Mouse (Mus musculus) layer of hippocampus, adult 2 months (tissue): ENCODE results near the gene Rabgap1. TPM values are rescaled to one million over a fixed set of nuclear protein-coding genes. Genes with fewer than 3 reads are reported as not detected.
A peak's percentile ranks its signal among the peaks of the same experiment; 100 is the strongest.

Experiments
- DNase-seq, 2 experiments: peaks; one replicate each; pipeline ENCODE4 v3.0.0; 2022; ENCODE audit warnings: low spot score in 2 of 2
- H3K27ac ChIP-seq: fragments of 200-600 bp; 2 replicates; pipeline ENCODE4 v1.8.1; 2022
- H3K4me3 ChIP-seq: fragments of 200-600 bp; 2 replicates; pipeline ENCODE4 v1.8.1; 2022; ENCODE audit warnings: mild to moderate bottlenecking
- CTCF ChIP-seq: fragments of 200-600 bp; conservative IDR thresholded peaks from 2 replicates; pipeline ENCODE4 v1.8.1; 2022; ENCODE audit warnings: antibody characterized with exemption, mild to moderate bottlenecking, moderate library complexity
- total RNA-seq, 2 experiments: library from RNA; stranded (reverse); gene quantifications; 2 replicates each; pipeline ENCODE4 v1.2.3; 2021

The Rabgap1 gene
- total RNA-seq, 2 experiments from 2014 or later: 92.7 to 99.2 TPM

DNA sequence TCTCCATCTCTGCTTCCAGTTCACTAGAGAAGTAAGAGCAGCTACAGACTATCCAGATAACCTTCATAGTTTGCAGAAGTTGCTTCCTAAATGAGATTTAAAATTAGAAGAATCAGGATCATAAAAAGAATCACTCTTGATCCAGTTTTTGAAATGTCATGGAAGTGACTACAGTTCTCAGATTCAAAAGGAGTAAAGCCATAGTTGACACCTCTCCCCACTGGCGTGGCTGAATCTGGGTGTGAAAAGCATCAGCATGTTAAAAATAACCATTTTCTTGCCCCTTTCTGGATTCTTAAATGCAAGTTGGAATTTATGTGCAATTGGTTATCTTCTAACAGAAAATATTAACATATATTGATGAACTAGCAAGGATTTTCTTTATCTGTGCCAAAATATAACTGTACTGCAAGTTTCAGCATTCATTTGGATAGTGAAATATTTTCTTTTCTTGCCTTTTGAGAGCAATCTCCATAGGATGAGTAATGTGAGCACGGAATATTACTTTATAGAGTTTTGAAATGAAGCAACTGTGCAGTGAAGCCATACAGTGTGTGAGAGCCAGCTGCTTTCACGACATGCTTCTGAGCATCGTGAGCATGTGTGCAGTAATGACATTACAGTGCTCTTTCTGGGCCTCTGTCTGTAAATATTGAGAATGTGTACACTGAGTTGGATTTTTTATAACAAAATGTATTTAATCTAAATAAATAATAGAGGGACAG, 75.6 kb downstream of the Rabgap1 start:
- H3K4me3 ChIP-seq: no peak overlapping the region

GRCm38 (mm10) chr2:37519286-37519640, 76.2 kb downstream of the Rabgap1 start:
- no peak for TF ChIP-seq CTCF
- H3K27ac ChIP-seq: no peak overlapping the region
- H3K4me3 ChIP-seq: no peak overlapping the region
- no peak for DNase-seq

More for the DNA sequence above, 75.6 kb downstream of the Rabgap1 start:
- no peak for TF ChIP-seq CTCF
- no peak overlapping the region for H3K27ac ChIP-seq
- DNase-seq: no peak

DNA sequence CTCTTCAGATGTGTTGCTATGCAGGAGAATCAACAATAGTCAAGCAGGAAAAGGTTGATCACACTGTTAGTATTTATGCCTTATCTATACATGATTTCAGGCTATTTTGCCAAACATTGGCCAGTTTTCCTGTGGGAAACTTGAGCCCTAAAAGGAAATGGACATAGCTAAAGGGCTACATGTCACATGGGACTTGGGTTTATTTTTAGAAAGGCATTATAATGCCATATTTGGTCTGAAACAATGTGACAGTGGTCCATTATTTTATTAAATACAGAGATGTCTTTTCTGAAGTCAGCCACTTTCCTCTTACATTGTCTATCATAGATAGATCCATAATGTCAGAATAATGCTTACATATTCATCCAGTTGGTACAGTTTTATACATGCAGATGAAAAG, 84.5 kb downstream of the Rabgap1 start:
- H3K27ac ChIP-seq: no peak overlapping the region
- TF ChIP-seq CTCF: no peak
- DNase-seq: no peak
- no peak overlapping the region for H3K4me3 ChIP-seq

GRCm38 (mm10) chr2:37529397-37529796, 86.3 kb downstream of the Rabgap1 start:
- no peak for DNase-seq
- TF ChIP-seq CTCF: no peak
- H3K4me3 ChIP-seq: no peak overlapping the region
- peak overlapping the region; percentile 46; the same call in 1 of the 2 replicates for H3K27ac ChIP-seq

- no peak for DNase-seq
- Histone ChIP-seq H3K4me3 (no peak overlapping the region), H3K27ac (peak overlapping the region; percentile 46; the same call in 1 of the 2 replicates)
- TF ChIP-seq CTCF: no peak
Measured at GRCm38 (mm10) chr2:37530766-37531165, 87.7 kb downstream of the Rabgap1 start.

GRCm38 (mm10) chr2:37531639-37532038, 88.6 kb downstream of the Rabgap1 start:
- no peak overlapping the region for H3K27ac ChIP-seq
- TF ChIP-seq CTCF: no peak
- no peak overlapping the region for H3K4me3 ChIP-seq
- DNase-seq: no peak

- no peak for DNase-seq
- H3K4me3 ChIP-seq: no peak overlapping the region
- no peak overlapping the region for H3K27ac ChIP-seq
- TF ChIP-seq CTCF: no peak
Measured at GRCm38 (mm10) chr2:37549346-37550012, 106.4 kb downstream of the Rabgap1 start.

DNA sequence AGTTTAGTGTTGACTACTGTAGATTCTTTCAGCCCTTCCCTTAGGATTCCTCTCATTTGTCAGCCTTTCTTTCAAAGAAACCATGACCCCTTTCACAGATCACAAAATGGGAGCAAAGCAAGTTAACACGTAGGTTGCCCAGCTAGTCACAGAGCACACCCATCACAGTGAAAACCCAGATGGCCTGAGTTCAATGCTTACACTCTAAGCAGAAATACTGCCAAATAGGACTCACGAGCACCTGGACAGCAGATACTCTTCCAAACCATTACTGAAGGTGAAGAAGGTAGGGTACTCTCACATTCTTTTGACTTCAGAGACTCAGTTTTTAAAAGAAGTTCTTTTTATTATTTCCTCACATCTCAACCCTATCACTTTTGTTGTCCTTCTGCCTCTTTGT, 113.3 kb downstream of the Rabgap1 start:
- DNase-seq: no peak
- Histone ChIP-seq H3K27ac (0 out of 2 replicates have a peak overlapping the region, but pooled peaks have one; percentile 5), H3K4me3 (no peak overlapping the region)
- TF ChIP-seq CTCF: no peak

DNA sequence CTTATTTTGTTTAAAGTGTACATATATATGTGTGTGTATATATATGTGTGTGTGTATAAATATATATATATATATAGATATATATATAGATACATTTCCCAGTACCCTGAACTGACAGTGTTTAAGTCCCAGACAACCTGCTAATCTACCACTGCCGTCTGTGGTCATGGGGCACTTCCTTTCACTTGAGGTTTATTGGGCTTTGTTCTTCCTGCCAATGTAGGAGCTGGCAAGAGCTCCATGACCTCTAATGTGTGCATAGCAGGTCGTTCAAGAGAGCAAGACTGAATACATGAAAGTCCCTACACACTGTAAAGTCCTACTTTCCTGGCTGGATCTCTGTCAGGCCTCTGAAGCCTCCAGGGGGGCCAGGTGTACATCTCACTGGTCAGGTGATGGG, 122.5 kb downstream of the Rabgap1 start:
- no peak for TF ChIP-seq CTCF
- Histone ChIP-seq H3K4me3 (no peak overlapping the region), H3K27ac (no peak overlapping the region)
- no peak for DNase-seq

- no peak for TF ChIP-seq CTCF
- no peak for DNase-seq
- no peak overlapping the region for H3K27ac ChIP-seq
- no peak overlapping the region for H3K4me3 ChIP-seq
Measured at GRCm38 (mm10) chr2:37566035-37566434, 123.0 kb downstream of the Rabgap1 start.

- no peak for TF ChIP-seq CTCF
- Histone ChIP-seq H3K27ac (peak overlapping the region; percentile 43; the same call in 1 of the 2 replicates), H3K4me3 (no peak overlapping the region)
- no peak for DNase-seq
Measured at GRCm38 (mm10) chr2:37569888-37570287, 126.8 kb downstream of the Rabgap1 start.

DNA sequence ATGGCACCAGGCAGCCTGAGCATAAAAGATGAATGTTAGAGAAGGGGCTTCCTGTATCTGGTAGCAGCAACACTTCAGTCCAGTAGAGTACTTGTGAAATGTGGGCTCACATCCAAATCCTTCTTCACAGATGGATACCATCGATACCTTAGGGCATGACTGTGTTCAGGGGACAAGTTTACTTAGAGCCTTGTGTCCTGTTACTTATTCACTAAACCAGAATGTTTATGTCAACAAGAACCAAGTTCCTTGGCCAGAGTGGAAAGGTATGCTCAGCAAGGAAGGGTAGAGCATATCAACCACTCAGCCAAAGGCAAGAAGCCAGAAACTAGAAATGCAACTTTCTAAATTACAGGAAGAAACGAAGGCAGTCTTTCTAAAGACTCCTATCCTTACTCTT, 127.6 kb downstream of the Rabgap1 start:
- no peak overlapping the region for H3K4me3 ChIP-seq
- no peak overlapping the region for H3K27ac ChIP-seq
- TF ChIP-seq CTCF: no peak
- no peak for DNase-seq

- DNase-seq: no peak
- no peak for TF ChIP-seq CTCF
- H3K4me3 ChIP-seq: no peak overlapping the region
- H3K27ac ChIP-seq: no peak overlapping the region
Measured at GRCm38 (mm10) chr2:37572141-37572540, 129.1 kb downstream of the Rabgap1 start.

DNA sequence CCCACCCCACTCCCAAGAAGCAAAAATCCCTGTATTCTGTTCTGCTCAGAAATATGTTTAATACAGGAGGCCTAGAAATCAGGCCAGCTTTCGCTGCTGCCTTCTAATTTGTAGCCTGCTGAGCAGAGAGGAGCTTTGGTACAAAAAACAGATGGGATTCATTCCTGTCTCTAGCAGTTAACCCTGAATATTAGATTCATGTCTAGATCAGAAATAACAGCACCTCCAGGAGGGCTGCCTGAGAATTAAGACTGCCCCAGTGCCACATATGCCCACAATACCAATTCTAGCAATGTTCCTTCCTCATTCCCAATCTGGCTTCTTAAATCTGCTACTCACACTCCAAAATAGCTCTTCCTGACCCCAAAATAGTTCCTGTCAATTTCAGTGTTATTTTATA, 133.6 kb downstream of the Rabgap1 start:
- Histone ChIP-seq H3K4me3 (no peak overlapping the region), H3K27ac (peak overlapping the region; percentile 52)
- 0 out of 2 replicates have a peak, but pooled peaks have one; percentile 3 for TF ChIP-seq CTCF
- peak in 1 of 2 experiments; percentile 32 for DNase-seq
